In the genomic region with DNA sequence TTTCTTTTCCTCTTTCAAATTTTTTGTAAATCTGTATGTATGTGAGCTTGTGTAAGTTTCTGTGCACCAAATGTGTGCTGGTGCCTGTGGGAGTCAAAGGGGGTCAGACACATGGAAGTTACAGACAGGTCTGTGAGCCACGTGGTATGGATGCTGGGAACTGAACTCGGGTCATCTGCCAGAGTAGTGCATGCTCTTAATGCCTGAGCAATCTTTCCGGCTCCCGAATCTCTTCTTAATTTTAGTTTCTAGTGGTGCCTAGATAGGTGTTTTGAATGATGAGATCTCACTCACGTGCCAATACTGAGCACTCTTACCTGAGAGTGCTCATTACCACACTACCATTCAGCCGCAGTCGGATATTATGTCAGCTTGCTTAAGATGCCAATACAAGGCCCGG, we compare ENCODE assay signal across 27 mouse cellular contexts.
"Had no signal": no experiment of that assay in that cellular context is flagged by ENCODE, and none has a peak within 500 bp of the region (broad histone marks: within the 10 kb centered on the region; RNA-seq: fewer than 3 reads in every experiment).

No protein-coding gene starts in this region.

- H3K4me2 ChIP-seq: heart, embryonic 11.5 days; heart, embryonic 13.5 days; heart, embryonic 15.5 days; hindbrain, embryonic 13.5 days; hindbrain, embryonic 15.5 days; kidney, embryonic 15.5 days; limb, embryonic 13.5 days; limb, embryonic 15.5 days; liver, embryonic 12.5 days had no signal

- DNase-seq: gastrocnemius, postnatal 14 days; gastrocnemius, postnatal 36 days; heart, adult 18-20 months; heart, postnatal 14 days; heart, postnatal 36 days; kidney, adult 11 months; kidney, adult 2 months; kidney, adult 9 months; kidney, postnatal 14 days; kidney, postnatal 36 days; layer of hippocampus, adult 9-11 months; layer of hippocampus, postnatal 36 days; left cerebral cortex, postnatal 4 days; lung, adult 18-20 months had no signal

- H3K27me3 ChIP-seq: heart, embryonic 13.5 days; heart, embryonic 15.5 days; hindbrain, embryonic 13.5 days; hindbrain, embryonic 15.5 days; kidney, embryonic 15.5 days; limb, embryonic 13.5 days; limb, embryonic 15.5 days; liver, embryonic 12.5 days had no signal

- H3K4me1 ChIP-seq: heart, embryonic 15.5 days; hindbrain, embryonic 13.5 days; hindbrain, embryonic 15.5 days; kidney, embryonic 15.5 days; limb, embryonic 13.5 days; limb, embryonic 15.5 days; liver, embryonic 12.5 days had no signal

- H3K9me3 ChIP-seq: heart, embryonic 13.5 days; heart, embryonic 15.5 days; hindbrain, embryonic 13.5 days; hindbrain, embryonic 15.5 days; kidney, embryonic 15.5 days; limb, embryonic 13.5 days; limb, embryonic 15.5 days; liver, embryonic 12.5 days had no signal

- H3K36me3 ChIP-seq: heart, embryonic 15.5 days; hindbrain, embryonic 13.5 days; hindbrain, embryonic 15.5 days had no signal

- H3K4me3 ChIP-seq: heart, embryonic 13.5 days; heart, embryonic 15.5 days; hindbrain, embryonic 13.5 days; hindbrain, embryonic 15.5 days; kidney, embryonic 15.5 days; limb, embryonic 13.5 days; limb, embryonic 15.5 days; liver, embryonic 12.5 days had no signal

- H3K27ac ChIP-seq: heart, embryonic 13.5 days; heart, embryonic 15.5 days; hindbrain, embryonic 13.5 days; hindbrain, embryonic 15.5 days; hindbrain, postnatal 0 days; kidney, embryonic 15.5 days; kidney, postnatal 0 days; limb, embryonic 13.5 days; limb, embryonic 15.5 days; liver, embryonic 12.5 days; liver, embryonic 14.5 days had no signal

- H3K9ac ChIP-seq: heart, embryonic 13.5 days; heart, embryonic 15.5 days; hindbrain, embryonic 13.5 days; hindbrain, embryonic 15.5 days; kidney, embryonic 15.5 days; limb, embryonic 13.5 days; limb, embryonic 15.5 days; liver, embryonic 12.5 days; liver, embryonic 14.5 days had no signal

- ATAC-seq: hindbrain, postnatal 0 days; intestine, embryonic 16.5 days; liver, embryonic 12.5 days had no signal
